Mouse (Mus musculus) brown adipose tissue, adult 24 weeks (tissue): Measurements from ENCODE around the gene Lonp1. TPM values are rescaled to one million over a fixed set of nuclear protein-coding genes. Genes with fewer than 3 reads are reported as not detected.

Source experiments
- H3K27ac ChIP-seq: fragments of 200-500 bp; replicated peaks from 2 replicates; pipeline ENCODE4 v1.5.1; 2012; ENCODE audit warnings: low read depth, mild to moderate bottlenecking, low read length
- H3K4me1 ChIP-seq: fragments of 200-500 bp; 2 replicates; pipeline ENCODE4 v1.6.1; 2012; ENCODE audit warnings: low read length, mixed read lengths; ENCODE audit not compliant: control insufficient read depth, insufficient read depth, insufficient read length
- H3K4me3 ChIP-seq: fragments of 200-500 bp; 2 replicates; pipeline ENCODE4 v1.5.1; 2012; ENCODE audit warnings: low read depth, mild to moderate bottlenecking, low read length, moderate library complexity; ENCODE audit not compliant: insufficient read depth
- polyA plus RNA-seq: library from polyadenylated mRNA; stranded (reverse); fragments of >200 nt; gene quantifications from 2 replicates; pipeline ENCODE4 v1.2.4, GENCODE M21; 2012; ENCODE audit not compliant: missing spikeins, insufficient read depth, insufficient read length

The Lonp1 gene
- polyA plus RNA-seq, 1 experiment: 121 TPM

DNA sequence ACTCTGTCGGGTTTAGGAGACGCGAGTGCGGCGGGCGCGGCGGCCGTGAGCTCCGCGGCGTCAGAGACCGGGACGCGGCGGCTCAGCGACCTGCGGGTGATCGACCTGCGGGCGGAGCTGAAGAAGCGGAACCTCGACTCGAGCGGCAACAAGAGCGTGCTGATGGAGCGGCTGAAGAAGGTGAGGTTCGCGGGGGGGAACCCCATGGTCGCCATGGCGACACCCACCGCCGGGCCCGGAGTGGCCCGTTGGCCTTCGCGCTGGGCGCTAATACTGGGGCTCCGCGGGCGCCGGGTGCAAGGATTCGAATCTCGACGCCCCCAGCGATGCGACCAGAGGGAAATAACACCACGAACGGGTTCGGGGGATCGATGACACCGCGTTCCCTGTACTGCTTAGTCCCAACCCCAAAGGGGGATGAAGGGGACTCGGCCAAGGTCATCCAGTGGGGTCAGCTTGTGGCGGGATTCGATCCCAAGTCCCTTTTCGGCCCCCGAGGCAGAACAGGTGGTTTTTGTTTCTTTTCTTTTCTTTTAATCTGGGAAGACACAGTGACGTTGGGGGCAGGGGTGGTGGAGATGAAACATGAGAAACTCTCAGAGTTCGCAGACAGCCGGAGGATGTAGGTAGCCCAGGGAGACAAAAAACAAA lies 41.4 kb downstream of the Lonp1 start:
- Histone ChIP-seq H3K4me3 (peak overlapping the region; percentile 90), H3K4me1 (peaks cover 16% of the 10 kb centered on the region), H3K27ac (peak overlapping the region; percentile 91)

- Histone ChIP-seq H3K4me1 (peaks cover 16% of the 10 kb centered on the region), H3K27ac (peak within 1 kb of the TSS; percentile 91), H3K4me3 (peak within 1 kb of the TSS; percentile 90)
Observed at GRCm38 (mm10) chr17:56584257-56585130, 42.2 kb downstream of the Lonp1 start, which contains the start of the genes Safb2 and Safb. Gene Safb2 (minus strand): TSS chr17:56584585. Gene Safb (plus strand): TSS chr17:56584825.

DNA sequence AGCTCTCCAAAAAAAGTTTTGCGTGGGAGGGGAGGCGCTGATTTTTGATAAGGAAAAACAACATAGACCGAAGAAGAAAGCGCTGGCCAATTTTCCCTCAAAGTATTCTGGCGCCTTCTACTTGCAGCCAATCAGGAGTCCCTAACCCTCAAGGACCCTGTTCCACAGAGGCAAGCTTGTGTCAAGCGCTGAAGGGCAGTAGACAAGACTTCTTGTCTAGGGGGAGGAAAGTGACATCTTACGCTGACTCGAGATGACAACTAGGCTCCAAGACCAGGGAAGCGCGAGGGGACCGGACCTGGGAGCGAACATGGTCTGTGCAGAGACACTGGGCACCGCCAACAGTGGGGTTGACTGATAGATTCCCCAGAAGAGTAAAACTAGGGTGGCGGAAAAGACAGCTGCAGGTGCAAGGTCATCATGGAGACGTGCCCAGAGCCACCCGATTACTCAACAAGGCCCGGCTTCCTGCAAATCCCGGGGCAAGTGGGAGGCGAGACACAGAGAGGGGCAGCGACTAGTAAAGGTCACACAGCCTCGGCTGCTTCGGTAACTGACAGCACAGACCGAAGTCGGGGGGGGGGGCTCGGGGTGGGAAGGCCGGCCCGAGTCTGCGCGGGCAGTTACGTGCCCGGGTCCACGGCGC lies 43.0 kb downstream of the Lonp1 start:
- Histone ChIP-seq H3K4me3 (peak overlapping the region; percentile 81), H3K27ac (peak overlapping the region; percentile 89), H3K4me1 (peaks cover 16% of the 10 kb centered on the region)

DNA sequence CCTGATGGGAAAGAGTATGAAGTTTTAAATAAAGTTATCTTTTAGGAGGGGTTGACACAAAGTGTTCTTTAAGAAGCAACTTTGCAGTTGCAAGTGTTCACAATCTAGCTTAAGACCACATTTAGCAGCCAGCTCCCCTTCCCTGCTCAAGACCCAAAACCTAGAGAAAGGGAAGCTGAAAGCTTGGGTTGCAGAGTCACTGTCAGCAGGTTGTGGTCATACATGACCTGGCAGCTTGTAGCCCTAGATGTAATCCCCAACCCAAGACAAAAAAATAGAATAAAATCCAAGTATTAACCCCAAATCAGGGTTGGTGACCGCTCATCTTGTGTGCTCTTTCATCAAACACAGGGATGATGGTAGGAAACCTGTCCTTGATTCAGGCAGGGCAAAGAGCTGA lies 43.6 kb downstream of the Lonp1 start:
- Histone ChIP-seq H3K4me3 (peak overlapping the region; percentile 81), H3K27ac (0 out of 2 replicates have a peak overlapping the region, but pooled peaks have one; percentile 28), H3K4me1 (peaks cover 13% of the 10 kb centered on the region)

DNA sequence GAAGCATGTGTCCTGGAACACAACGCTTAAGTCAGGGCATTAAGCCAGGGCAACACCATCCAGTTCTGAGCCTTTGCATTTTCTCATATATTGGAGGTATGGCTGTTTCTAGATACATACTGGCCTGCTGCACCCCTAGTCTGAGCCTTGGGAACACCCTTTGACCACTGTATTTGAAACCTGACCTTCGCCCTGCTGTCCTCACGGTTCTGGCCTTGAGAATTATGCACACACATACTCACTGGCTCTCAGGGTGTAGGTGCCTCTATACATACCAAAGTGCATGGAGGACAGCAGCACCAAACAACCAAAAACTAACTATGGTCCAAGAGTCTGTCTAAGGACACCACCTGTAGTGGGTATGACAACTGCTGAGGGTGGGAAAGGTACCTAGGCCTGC lies 53.7 kb downstream of the Lonp1 start:
- Histone ChIP-seq H3K4me1 (no peaks in the 10 kb centered on the region), H3K27ac (no peak overlapping the region), H3K4me3 (no peak overlapping the region)

GRCm38 (mm10) chr17:56572154-56572553 lies 54.5 kb downstream of the Lonp1 start:
- Histone ChIP-seq H3K4me1 (no peaks in the 10 kb centered on the region), H3K27ac (no peak overlapping the region), H3K4me3 (no peak overlapping the region)

DNA sequence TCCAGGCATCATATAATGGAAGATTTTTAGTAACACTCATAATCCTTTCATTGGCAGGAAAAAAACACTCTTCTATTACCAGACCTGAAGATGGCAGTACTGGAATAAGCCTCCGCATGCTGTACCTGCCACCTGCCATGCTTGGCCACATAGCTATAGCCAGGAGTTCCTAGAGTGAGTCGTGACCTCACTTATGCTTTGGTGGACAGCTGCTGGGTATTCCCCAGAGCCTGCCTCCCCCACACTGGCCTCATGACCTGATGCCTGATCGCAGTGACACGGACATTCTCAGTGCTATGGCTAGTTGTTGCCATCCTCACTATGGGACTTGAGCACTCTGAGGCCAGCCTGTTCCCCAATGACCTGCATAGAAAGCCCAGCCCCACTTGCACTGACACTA lies 56.4 kb downstream of the Lonp1 start:
- Histone ChIP-seq H3K4me3 (no peak overlapping the region), H3K27ac (no peak overlapping the region), H3K4me1 (no peaks in the 10 kb centered on the region)

DNA sequence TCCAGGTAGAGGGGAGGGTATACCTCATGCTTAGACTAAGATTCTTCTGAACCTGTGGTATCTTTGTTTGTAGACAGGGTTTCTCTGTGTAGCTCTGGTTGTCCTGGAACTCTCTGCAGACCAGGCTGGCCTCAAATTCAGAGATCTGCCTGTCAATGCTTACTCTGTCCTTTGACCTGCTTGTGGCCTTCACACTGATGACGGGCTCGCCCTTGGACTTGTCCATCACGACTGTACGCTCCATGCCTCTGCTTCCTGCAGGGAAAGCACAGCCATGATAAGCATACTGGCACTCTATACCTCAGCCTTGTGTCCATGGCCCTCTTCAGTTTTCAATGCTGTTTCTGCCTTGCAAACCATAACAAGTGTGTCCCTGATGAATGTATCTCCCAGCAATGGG lies 59.3 kb downstream of the Lonp1 start:
- Histone ChIP-seq H3K4me1 (no peaks in the 10 kb centered on the region), H3K4me3 (no peak overlapping the region), H3K27ac (no peak overlapping the region)

DNA sequence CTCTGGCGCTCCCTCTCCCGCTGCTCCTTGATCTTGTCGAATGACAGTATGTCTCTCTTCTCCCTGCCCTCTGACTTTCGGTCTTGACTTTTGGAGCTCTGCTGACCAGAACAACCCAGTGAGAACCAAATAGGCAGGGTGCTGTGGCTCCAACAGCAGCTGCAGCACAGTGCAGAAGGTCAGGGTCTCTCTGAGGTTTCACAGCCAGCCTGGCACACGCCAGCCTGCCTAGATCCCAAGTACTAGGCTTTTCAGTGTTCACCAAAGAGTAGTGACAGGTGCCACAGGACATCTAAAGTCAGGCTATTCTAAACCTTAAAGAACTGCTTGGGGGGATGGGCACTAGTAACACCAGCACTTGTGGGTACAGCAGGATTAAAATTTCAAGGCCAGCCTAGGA lies 59.8 kb downstream of the Lonp1 start:
- Histone ChIP-seq H3K4me1 (no peaks in the 10 kb centered on the region), H3K27ac (no peak overlapping the region), H3K4me3 (no peak overlapping the region)

DNA sequence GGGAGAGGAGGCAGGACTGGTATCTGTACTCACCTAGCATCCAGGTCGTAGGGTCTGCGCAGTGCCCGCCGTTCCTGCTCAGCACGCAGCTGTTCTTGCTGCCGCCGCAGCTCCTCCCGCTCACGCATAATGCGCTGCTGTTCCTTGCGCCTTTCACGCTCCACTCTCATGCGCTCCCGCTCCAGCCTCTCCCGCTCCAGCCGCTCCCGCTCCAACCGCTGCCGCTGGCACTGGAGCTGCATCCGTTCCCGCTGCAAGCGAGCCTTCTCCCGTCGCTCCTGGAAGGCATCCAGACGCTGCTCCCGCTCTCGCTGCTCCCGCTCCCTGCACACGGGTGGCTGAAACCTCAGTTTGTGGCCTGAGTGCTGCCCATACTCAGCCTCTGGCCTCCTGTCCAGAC lies 60.4 kb downstream of the Lonp1 start:
- Histone ChIP-seq H3K4me3 (no peak overlapping the region), H3K27ac (no peak overlapping the region), H3K4me1 (no peaks in the 10 kb centered on the region)

Other genes starting within 250 kb of the Lonp1 start
- gene Ptprs, start 150.4 kb downstream of the Lonp1 start, polyA plus RNA-seq: 10.3 and 10.7 TPM in 2 replicates
- not detected in 2 replicates for gene Znrf4, start 114.5 kb downstream of the Lonp1 start, polyA plus RNA-seq
- gene Gm20219, start 72.5 kb downstream of the Lonp1 start, polyA plus RNA-seq: not detected in 2 replicates
- 29.9 and 46.1 TPM in 2 replicates for gene Safb2, start 42.3 kb downstream of the Lonp1 start, polyA plus RNA-seq
- gene Safb, start 42.1 kb downstream of the Lonp1 start, polyA plus RNA-seq: 38.6 and 51.6 TPM in 2 replicates
- 707 and 715 TPM in 2 replicates for gene 2410015M20Rik, start 17.1 kb downstream of the Lonp1 start, polyA plus RNA-seq
- 638 and 747 TPM in 2 replicates for gene Rpl36, start 13.5 kb downstream of the Lonp1 start, polyA plus RNA-seq
- not detected in 2 replicates for gene Catsperd, start 1.3 kb upstream of the Lonp1 start, polyA plus RNA-seq
- 16.4 and 17.4 TPM in 2 replicates for gene Ranbp3, start 46.4 kb upstream of the Lonp1 start, polyA plus RNA-seq
- 597 and 872 TPM in 2 replicates for gene Ndufa11, start 90.9 kb upstream of the Lonp1 start, polyA plus RNA-seq
- 9.9 and 13.8 TPM in 2 replicates for gene Vmac, start 91.1 kb upstream of the Lonp1 start, polyA plus RNA-seq
- 5.1 and 7.5 TPM in 2 replicates for gene Nrtn, start 130.6 kb upstream of the Lonp1 start, polyA plus RNA-seq
- 4.6 and 13.1 TPM in 2 replicates for gene Dus3l, start 137.9 kb upstream of the Lonp1 start, polyA plus RNA-seq
- gene Prr22, start 143.4 kb upstream of the Lonp1 start, polyA plus RNA-seq: not detected in 2 replicates
- 2.5 and 3.0 TPM in 2 replicates for gene Rfx2, start 204.1 kb upstream of the Lonp1 start, polyA plus RNA-seq
- gene Acsbg2, start 247.6 kb upstream of the Lonp1 start, polyA plus RNA-seq: not detected in 2 replicates
- gene 1700061G19Rik, start 248.6 kb upstream of the Lonp1 start, polyA plus RNA-seq: not detected in 2 replicates